Mouse (Mus musculus) lung, adult 2 months (tissue): ENCODE data around the gene Pomgnt1.

ENCODE experiments used
- CTCF ChIP-seq: fragments of 200-500 bp; IDR thresholded peaks from 2 replicates; pipeline ENCODE4 v1.5.1; 2011; ENCODE audit warnings: mild to moderate bottlenecking, low read length, control low read depth; ENCODE audit not compliant: insufficient read depth
- POLR2A ChIP-seq: fragments of 200-500 bp; IDR thresholded peaks from 2 replicates; pipeline ENCODE4 v1.6.1; 2011; ENCODE audit warnings: low read depth, mild to moderate bottlenecking, control low read depth, low read length, borderline replicate concordance; ENCODE audit errors: extremely low read depth

- TF ChIP-seq CTCF (no peak), POLR2A (no peak)
Measured at GRCm38 (mm10) chr4:116157882-116158281, 34.2 kb downstream of the Pomgnt1 start.
